Mouse (Mus musculus) embryonic facial prominence, embryonic 13.5 days (tissue): ENCODE data around the gene Itgb2. TPM values are rescaled to one million over a fixed set of nuclear protein-coding genes. Genes with fewer than 3 reads are reported as not detected.

Experiments
- ATAC-seq: fragments of 200-750 bp; cut with Nextera tagmentation; 2 replicates; pipeline ENCODE4 v1.8.0; 2017; ENCODE audit warnings: low read depth; ENCODE audit not compliant: insufficient number of reproducible peaks, insufficient read depth, low FRiP score, low TSS enrichment
- H3K27ac ChIP-seq: fragments of 300-500 bp; sonication (generic); 2 replicates; pipeline ENCODE4 v1.5.1; 2015; ENCODE audit warnings: moderate library complexity, mild to moderate bottlenecking, inconsistent platforms
- H3K27me3 ChIP-seq: fragments of 300-500 bp; sonication (generic); 2 replicates; pipeline ENCODE4 v1.6.1; 2015; ENCODE audit warnings: mild to moderate bottlenecking, inconsistent platforms
- H3K36me3 ChIP-seq: fragments of 300-500 bp; sonication (generic); 2 replicates; pipeline ENCODE4 v1.6.1; 2015; ENCODE audit warnings: mild to moderate bottlenecking, inconsistent platforms
- H3K4me1 ChIP-seq: fragments of 300-500 bp; sonication (generic); 2 replicates; pipeline ENCODE4 v1.6.1; 2015; ENCODE audit warnings: inconsistent platforms
- H3K4me2 ChIP-seq: fragments of 300-500 bp; sonication (generic); 2 replicates; pipeline ENCODE4 v1.6.1; 2015; ENCODE audit warnings: moderate library complexity, mild to moderate bottlenecking, inconsistent platforms
- H3K4me3 ChIP-seq: fragments of 300-500 bp; sonication (generic); 2 replicates; pipeline ENCODE4 v1.5.1; 2015; ENCODE audit warnings: mild to moderate bottlenecking, inconsistent platforms
- H3K9ac ChIP-seq: fragments of 300-500 bp; sonication (generic); 2 replicates; pipeline ENCODE4 v1.6.1; 2015; ENCODE audit warnings: mild to moderate bottlenecking, inconsistent platforms
- H3K9me3 ChIP-seq: fragments of 300-500 bp; sonication (generic); 2 replicates; pipeline ENCODE4 v1.6.1; 2016; ENCODE audit warnings: inconsistent platforms
- WGBS: fragments of 180-500 bp; shearing (Covaris S2); methylation state at CpG from one replicate; pipeline ENCODE4 v1.1.7; 2015; ENCODE audit warnings: mixed read lengths; 5-methylcytosine and 5-hydroxymethylcytosine counted together
- polyA plus RNA-seq: library from polyadenylated mRNA; unstranded; fragments of >200 nt; fragmentation: Nextera tagmentation; extraction: Ambion mirVana; gene quantifications from 2 replicates; pipeline ENCODE4 v1.2.1, GENCODE M21; 2015

Gene Itgb2
- polyA plus RNA-seq, 1 experiment from 2014 or later: 1.3 TPM

DNA sequence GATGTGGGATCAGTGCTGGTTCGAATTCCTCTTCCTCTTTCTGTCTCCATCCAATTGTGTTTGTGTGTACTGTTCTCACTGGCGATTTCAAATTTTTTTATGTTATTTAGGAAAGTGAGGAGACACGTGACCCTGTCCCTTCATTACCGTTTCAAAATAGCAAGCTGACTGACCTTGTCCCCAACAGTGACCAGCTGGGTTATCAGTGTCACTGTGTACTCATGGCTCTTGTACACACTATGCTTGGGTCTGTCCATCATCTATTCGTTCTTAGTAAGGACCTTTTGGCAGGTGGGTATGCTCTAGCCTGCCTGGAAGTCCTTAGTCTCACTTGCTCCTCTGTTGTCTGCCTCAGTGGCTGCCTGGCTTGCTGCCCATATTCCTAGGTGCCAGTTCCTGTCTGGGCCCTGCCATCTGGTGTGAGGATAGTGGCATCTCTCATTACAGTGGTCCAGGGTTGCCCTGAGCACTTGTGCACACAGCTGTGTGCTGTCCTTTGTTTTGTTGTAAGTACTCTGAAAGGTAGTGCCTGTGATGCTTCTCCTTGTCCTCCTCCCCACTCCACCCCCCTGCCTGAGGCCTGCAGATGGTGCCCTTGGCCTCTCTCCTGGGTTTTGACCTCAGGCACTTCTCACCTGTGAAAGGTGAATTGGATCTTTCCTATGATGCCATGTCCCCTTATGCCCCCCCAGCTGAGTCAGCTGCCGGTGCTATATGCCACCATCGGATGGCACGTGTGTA is 80.3 kb downstream of the Itgb2 start:
- peaks cover 17% of the 10 kb centered on the region for H3K4me1 ChIP-seq
- H3K9me3 ChIP-seq: no peaks in the 10 kb centered on the region
- WGBS: 89% methylated on average over 8 of the region's 8 CpGs
- no peak overlapping the region for H3K4me3 ChIP-seq
- no peak overlapping the region for H3K27ac ChIP-seq
- H3K27me3 ChIP-seq: no peaks in the 10 kb centered on the region
- no peak overlapping the region for H3K9ac ChIP-seq
- H3K36me3 ChIP-seq: peaks cover 68% of the 10 kb centered on the region
- ATAC-seq: no peak
- H3K4me2 ChIP-seq: no peak overlapping the region

DNA sequence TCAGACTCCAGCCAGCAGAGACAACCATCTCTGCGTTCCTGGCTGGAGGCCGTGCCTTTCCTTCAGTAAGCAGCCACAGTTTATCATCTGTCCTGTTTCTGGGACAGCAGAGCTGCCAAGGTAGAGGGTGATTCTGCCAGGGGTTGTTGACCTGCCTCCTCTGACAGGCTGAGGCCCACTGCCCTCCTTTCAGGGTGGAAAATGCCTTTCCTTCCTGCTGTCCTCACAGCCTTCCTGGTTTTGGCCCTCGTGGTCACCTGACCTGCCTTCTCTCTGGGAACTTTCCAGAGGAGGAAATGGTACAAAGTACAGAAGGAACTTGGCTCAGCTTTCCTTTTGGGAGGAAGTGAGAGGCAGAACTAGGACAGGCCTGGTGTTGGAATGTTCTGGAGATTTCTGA is 83.4 kb downstream of the Itgb2 start:
- H3K4me1 ChIP-seq: no peaks in the 10 kb centered on the region
- no peaks in the 10 kb centered on the region for H3K27me3 ChIP-seq
- WGBS: 84% methylated on average over 3 of the region's 3 CpGs
- no peak overlapping the region for H3K27ac ChIP-seq
- H3K4me2 ChIP-seq: no peak overlapping the region
- H3K9me3 ChIP-seq: no peaks in the 10 kb centered on the region
- ATAC-seq: no peak
- H3K4me3 ChIP-seq: no peak overlapping the region
- H3K9ac ChIP-seq: no peak overlapping the region
- peaks cover 84% of the 10 kb centered on the region for H3K36me3 ChIP-seq

Other genes with a start within 250 kb of the Itgb2 start
- gene Adarb1, start 112.0 kb upstream of the Itgb2 start, polyA plus RNA-seq: 4.4 and 6.4 TPM in 2 replicates
- 38.4 and 41.5 TPM in 2 replicates for gene Fam207a, start 14.5 kb upstream of the Itgb2 start, polyA plus RNA-seq
- 104 and 109 TPM in 2 replicates for gene Pttg1ip, start 51.5 kb downstream of the Itgb2 start, polyA plus RNA-seq
- 393 and 397 TPM in 2 replicates for gene Sumo3, start 75.8 kb downstream of the Itgb2 start, polyA plus RNA-seq
- gene Gm49325, start 75.9 kb downstream of the Itgb2 start, polyA plus RNA-seq: 2.6 and 4.1 TPM in 2 replicates
- gene Ube2g2, start 92.0 kb downstream of the Itgb2 start, polyA plus RNA-seq: 76.4 and 80.3 TPM in 2 replicates
- gene Tspear, start 156.3 kb downstream of the Itgb2 start, polyA plus RNA-seq: 1.3 and 2.2 TPM in 2 replicates
- not detected in 2 replicates for gene Gm19402, start 160.5 kb downstream of the Itgb2 start, polyA plus RNA-seq
- gene Gm9508, start 167.0 kb downstream of the Itgb2 start, polyA plus RNA-seq: not detected in 2 replicates
- not detected in 2 replicates for gene Gm10272, start 176.4 kb downstream of the Itgb2 start, polyA plus RNA-seq
- gene Gm10024, start 181.2 kb downstream of the Itgb2 start, polyA plus RNA-seq: 0.72 and 1.5 TPM in 2 replicates
- gene Gm10142, start 185.6 kb downstream of the Itgb2 start, polyA plus RNA-seq: not detected in 2 replicates
- not detected in 2 replicates for gene Krtap12-1, start 190.3 kb downstream of the Itgb2 start, polyA plus RNA-seq
- not detected in 2 replicates for gene Gm10100, start 196.2 kb downstream of the Itgb2 start, polyA plus RNA-seq
- gene Gm18596, start 212.4 kb downstream of the Itgb2 start, polyA plus RNA-seq: not detected in 2 replicates
- 0.42 TPM in 1 of 2 replicates, not detected in the other for gene Gm9736, start 221.1 kb downstream of the Itgb2 start, polyA plus RNA-seq
- gene Gm3233, start 229.4 kb downstream of the Itgb2 start, polyA plus RNA-seq: not detected in 2 replicates
- gene Gm3238, start 241.1 kb downstream of the Itgb2 start, polyA plus RNA-seq: not detected in 2 replicates
- gene Gm7138, start 246.7 kb downstream of the Itgb2 start, polyA plus RNA-seq: not detected in 2 replicates